Mouse (Mus musculus) kidney, postnatal 0 days (tissue): ENCODE results near the gene Depdc1b. TPM values are rescaled to one million over a fixed set of nuclear protein-coding genes. Genes with fewer than 3 reads are reported as not detected.
A peak's percentile ranks its signal among the peaks of the same experiment; 100 is the strongest.

Experiments used
- ATAC-seq: fragments of 200-750 bp; cut with Nextera tagmentation; replicated peaks from 2 replicates; pipeline ENCODE4 v1.8.0; 2017; ENCODE audit warnings: low read depth, moderate number of reproducible peaks, moderate TSS enrichment, moderate library complexity; ENCODE audit not compliant: low FRiP score
- DNase-seq: peaks from one replicate; pipeline ENCODE4 v3.0.0-alpha.2; 2016; ENCODE audit warnings: low spot score
- H3K27ac ChIP-seq: fragments of 300-500 bp; sonication (generic); 2 replicates; pipeline ENCODE4 v1.5.1; 2014; ENCODE audit warnings: mild to moderate bottlenecking
- H3K27me3 ChIP-seq: fragments of 300-500 bp; sonication (generic); 2 replicates; pipeline ENCODE4 v1.6.1; 2014; ENCODE audit warnings: low read length, mixed read lengths; ENCODE audit not compliant: insufficient read depth
- H3K36me3 ChIP-seq: fragments of 300-500 bp; sonication (generic); 2 replicates; pipeline ENCODE4 v1.6.1; 2014; ENCODE audit warnings: low read length, mixed read lengths; ENCODE audit not compliant: insufficient read depth
- H3K4me1 ChIP-seq: fragments of 300-500 bp; sonication (generic); replicated peaks from 2 replicates; pipeline ENCODE4 v1.6.1; 2014; ENCODE audit warnings: antibody characterized with exemption, low read length, mixed read lengths; ENCODE audit not compliant: insufficient read depth
- H3K4me2 ChIP-seq: fragments of 300-500 bp; sonication (generic); 2 replicates; pipeline ENCODE4 v1.6.1; 2014; ENCODE audit warnings: mild to moderate bottlenecking, low read length, moderate library complexity, mixed read lengths
- H3K4me3 ChIP-seq: fragments of 300-500 bp; sonication (generic); replicated peaks from 2 replicates; pipeline ENCODE4 v1.5.1; 2014; ENCODE audit warnings: low read depth, low read length
- H3K9ac ChIP-seq: fragments of 300-500 bp; sonication (generic); 2 replicates; pipeline ENCODE4 v1.6.1; 2014; ENCODE audit warnings: low read depth, low read length
- H3K9me3 ChIP-seq: fragments of 300-500 bp; sonication (generic); replicated peaks from 2 replicates; pipeline ENCODE4 v1.6.1; 2016; ENCODE audit warnings: low read length, inconsistent platforms, mixed read lengths
- CTCF ChIP-seq: IDR thresholded peaks from 2 replicates; pipeline ENCODE4 v1.5.1; 2016; ENCODE audit warnings: antibody characterized with exemption, low read depth, mild to moderate bottlenecking, moderate library complexity
- WGBS: fragments of 180-500 bp; shearing (Covaris S2); extraction: QIAGEN DNeasy Blood & Tissue Kit; methylation state at CpG from one replicate; pipeline ENCODE4 v1.1.7; 2014; 5-methylcytosine and 5-hydroxymethylcytosine counted together
- polyA plus RNA-seq: library from polyadenylated mRNA; unstranded; fragments of >200 nt; fragmentation: Nextera tagmentation; extraction: Ambion mirVana; gene quantifications from 2 replicates; pipeline ENCODE4 v1.2.1, GENCODE M21; 2015

Depdc1b gene
- polyA plus RNA-seq, 1 experiment from 2014 or later = 4.1 TPM

DNA sequence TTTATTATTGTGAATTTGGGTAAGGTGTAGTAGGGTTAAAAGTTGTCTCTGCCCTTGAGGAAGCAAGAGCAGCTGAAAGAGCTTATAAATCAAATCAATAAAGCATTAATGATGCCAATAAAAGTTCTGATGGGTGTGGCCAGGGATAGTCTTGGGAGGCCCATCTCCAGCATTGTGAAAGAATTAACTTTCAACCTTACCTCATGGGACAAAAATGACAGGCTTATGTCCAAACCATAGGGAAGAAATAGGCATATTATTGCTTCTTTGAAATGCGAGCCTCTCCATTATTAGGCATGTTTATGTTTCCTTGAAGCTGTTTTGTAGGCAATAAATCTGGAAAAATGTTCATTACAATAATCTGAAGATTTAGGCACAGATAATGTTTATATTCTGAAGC, 122.9 kb downstream of the Depdc1b start:
- Histone ChIP-seq H3K4me2 (no peak overlapping the region), H3K4me3 (no peak overlapping the region), H3K9me3 (no peaks in the 10 kb centered on the region), H3K9ac (no peak overlapping the region), H3K27me3 (no peaks in the 10 kb centered on the region), H3K27ac (no peak overlapping the region), H3K36me3 (no peaks in the 10 kb centered on the region), H3K4me1 (no peaks in the 10 kb centered on the region)
- no peak for TF ChIP-seq CTCF
- DNase-seq (peak; percentile 46), ATAC-seq (no peak)
- WGBS = 79% methylated on average over 1 of the region's 1 CpGs

DNA sequence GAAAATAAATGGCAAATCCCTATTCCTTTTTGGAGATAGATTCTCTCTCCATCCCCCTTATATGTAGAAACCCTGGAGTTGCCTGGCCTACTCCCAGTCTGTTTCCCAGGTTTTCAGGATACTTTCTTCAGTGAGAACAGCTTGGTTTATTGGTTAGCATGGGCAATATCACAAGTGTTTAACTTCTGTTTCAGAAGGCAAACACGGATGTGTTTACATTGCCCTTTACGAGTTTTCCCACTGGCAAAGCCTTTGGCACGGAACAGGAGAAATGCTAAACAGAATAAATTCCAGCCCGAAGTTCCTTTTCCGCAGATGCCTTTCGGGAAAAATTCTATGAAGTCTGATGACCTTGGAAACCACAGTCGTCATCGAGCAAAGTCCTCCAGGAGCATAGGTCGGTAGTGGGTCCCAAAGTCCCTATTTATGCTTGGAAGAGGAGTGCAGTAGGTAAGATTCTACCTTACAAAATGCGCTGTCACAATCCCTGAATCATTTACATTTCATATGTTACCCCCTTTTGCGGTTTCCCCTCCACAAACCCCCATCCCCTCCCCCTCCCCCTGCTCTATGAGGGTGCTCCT, 132.3 kb downstream of the Depdc1b start:
- H3K36me3 ChIP-seq = no peaks in the 10 kb centered on the region
- no peaks in the 10 kb centered on the region for H3K27me3 ChIP-seq
- no peaks in the 10 kb centered on the region for H3K9me3 ChIP-seq
- no peak overlapping the region for H3K4me3 ChIP-seq
- no peak overlapping the region for H3K9ac ChIP-seq
- no peak overlapping the region for H3K4me2 ChIP-seq
- no peaks in the 10 kb centered on the region for H3K4me1 ChIP-seq
- no peak for TF ChIP-seq CTCF
- DNase-seq (no peak), ATAC-seq (no peak)
- no peak overlapping the region for H3K27ac ChIP-seq
- 60% methylated on average over 11 of the region's 11 CpGs for WGBS

DNA sequence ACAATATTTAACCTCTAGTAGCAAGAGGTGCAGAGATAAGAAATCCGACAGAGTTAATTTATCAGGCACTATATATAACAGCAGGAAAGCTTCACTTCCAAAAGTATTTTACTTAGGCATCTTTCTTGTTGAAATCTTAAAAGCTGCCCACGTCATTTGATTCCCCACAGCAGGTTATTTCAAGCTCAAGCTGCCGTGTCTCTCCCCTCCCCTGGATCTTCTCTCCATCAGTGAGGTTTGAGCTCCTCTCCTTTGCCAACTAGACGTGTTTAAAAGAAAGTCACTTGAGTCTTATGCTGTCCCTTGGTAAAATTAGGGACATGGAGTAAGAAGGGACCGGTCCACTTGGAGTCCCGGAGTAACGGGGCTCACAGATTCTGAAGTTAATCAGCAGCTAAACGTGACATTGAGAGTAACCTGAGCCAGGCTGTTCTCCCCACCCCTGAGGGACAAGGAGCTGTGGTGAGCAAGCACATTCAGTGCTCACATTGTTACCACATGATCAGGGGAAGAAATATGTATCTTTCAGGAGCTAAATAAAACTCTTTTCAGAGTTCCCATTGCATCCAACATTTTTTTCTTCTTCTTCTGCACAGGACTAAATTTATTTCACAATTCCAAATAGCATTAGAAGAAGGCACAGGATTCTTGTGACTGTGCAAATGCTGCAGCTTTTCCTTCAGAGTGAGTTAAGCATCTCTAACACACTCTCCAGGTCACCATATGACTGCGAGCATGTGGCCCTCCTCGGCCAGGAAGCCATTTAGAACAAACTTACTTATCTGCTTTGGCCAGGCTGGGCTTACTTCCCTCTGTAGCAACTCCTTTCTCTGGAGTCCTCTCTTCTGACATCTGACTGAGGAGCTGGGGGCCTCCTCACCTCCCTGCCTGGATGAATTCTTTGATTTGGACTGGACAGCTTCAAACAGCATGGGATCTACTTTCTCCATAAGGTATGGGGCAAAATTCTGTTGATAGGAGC, 133.3 kb downstream of the Depdc1b start, which contains the start of gene Pde4d:
Gene Pde4d (plus strand): TSS at position 833 of the 982 bp plus-strand sequence.
- 13% methylated on average over 10 of the region's 10 CpGs for WGBS

DNA sequence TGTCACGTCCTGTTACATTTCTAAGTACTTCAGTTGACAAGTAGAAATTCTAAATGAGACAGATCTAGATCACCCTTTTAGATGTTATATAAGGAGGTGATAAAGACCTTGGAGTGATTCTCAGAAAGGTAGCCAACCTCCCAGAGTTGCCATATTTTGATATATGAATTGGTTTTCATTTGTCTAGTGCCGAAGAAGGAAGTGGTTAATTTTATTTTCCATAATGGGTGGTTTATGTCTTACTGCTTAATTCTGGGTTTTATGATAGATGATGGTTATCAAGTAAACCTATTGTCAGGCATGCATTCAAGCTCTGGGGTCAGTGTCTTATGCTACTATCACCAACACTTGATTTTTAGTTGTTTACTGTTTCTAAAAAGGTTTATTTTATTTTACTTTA, 135.0 kb downstream of the Depdc1b start:
- H3K9ac ChIP-seq = no peak overlapping the region
- WGBS = 82% methylated on average over 2 of the region's 2 CpGs
- no peaks in the 10 kb centered on the region for H3K9me3 ChIP-seq
- H3K27me3 ChIP-seq = no peaks in the 10 kb centered on the region
- H3K27ac ChIP-seq = no peak overlapping the region
- no peaks in the 10 kb centered on the region for H3K36me3 ChIP-seq
- H3K4me2 ChIP-seq = no peak overlapping the region
- DNase-seq (no peak), ATAC-seq (no peak)
- H3K4me3 ChIP-seq = no peak overlapping the region
- no peak for TF ChIP-seq CTCF
- H3K4me1 ChIP-seq = no peaks in the 10 kb centered on the region

More for the DNA sequence above, 133.3 kb downstream of the Depdc1b start, which contains the start of gene Pde4d:
- H3K4me2 ChIP-seq = peak within 1 kb of the TSS; percentile 25; the same call in 1 of the 2 replicates
- H3K4me3 ChIP-seq = no peak within 1 kb of the TSS
- H3K4me1 ChIP-seq = no peaks in the 10 kb centered on the region
- 0 out of 2 replicates have a peak within 1 kb of the TSS, but pooled peaks have one; percentile 31 for H3K27ac ChIP-seq
- no peaks in the 10 kb centered on the region for H3K27me3 ChIP-seq
- no peaks in the 10 kb centered on the region for H3K36me3 ChIP-seq
- TF ChIP-seq CTCF = no peak
- no peak for ATAC-seq
- no peak within 1 kb of the TSS for H3K9ac ChIP-seq
- no peaks in the 10 kb centered on the region for H3K9me3 ChIP-seq
- peak; percentile 46 for DNase-seq

DNA sequence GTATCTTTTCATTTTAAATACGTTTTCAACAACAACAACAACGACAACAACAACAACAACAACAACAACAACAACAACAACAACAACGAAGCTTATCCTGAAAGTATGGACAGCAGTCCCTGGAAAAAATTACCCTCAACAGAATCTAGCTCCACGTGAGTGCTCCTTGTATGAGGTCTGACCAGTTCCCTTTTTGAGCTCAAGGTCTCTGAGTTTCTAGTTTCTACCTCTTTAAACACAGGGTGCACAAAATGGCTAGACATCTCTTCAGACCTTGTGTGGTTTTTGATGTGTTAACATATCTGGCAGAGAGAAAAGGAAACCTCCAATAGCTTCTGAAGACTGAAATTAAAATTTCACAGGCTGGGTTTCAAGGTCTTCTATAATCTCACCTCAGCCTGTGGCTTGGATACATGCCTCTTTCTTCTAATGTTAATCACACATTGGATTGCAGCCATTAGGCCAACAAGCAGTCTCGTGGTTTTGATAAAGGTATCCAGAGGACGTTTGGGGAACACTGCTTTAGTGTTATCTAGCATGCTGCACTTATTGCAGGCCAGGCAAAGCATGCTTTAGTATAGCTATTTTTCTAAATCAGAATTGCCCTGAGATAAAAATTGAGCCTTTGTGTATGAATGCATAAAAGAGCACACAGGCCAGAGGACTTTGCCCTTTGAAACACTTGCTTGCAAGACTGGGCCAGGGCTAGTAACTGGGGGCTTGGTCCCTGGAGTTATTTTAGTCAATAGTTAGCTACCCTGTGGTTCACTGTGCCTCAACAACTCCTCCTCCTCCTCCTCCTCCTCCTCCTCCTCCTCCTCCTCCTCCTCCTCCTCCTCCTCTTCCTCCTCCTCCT, 137.2 kb downstream of the Depdc1b start:
- Histone ChIP-seq H3K9me3 (no peaks in the 10 kb centered on the region), H3K27ac (no peak overlapping the region), H3K4me2 (no peak overlapping the region), H3K27me3 (no peaks in the 10 kb centered on the region), H3K4me3 (no peak overlapping the region), H3K36me3 (no peaks in the 10 kb centered on the region), H3K4me1 (no peaks in the 10 kb centered on the region), H3K9ac (no peak overlapping the region)
- ATAC-seq (no peak), DNase-seq (no peak)
- 73% methylated on average over 6 of the region's 6 CpGs for WGBS
- no peak for TF ChIP-seq CTCF

Other genes starting within 250 kb of the Depdc1b start
- 79.3 and 87.4 TPM in 2 replicates for gene Ndufaf2, start 157.7 kb upstream of the Depdc1b start, polyA plus RNA-seq
- 11.6 and 11.7 TPM in 2 replicates for gene Ercc8, start 157.6 kb upstream of the Depdc1b start, polyA plus RNA-seq
- gene Elovl7, start 101.9 kb upstream of the Depdc1b start, polyA plus RNA-seq = 34.5 and 37.2 TPM in 2 replicates
- gene Pde4d, start 133.6 kb downstream of the Depdc1b start, polyA plus RNA-seq = 7.1 and 8.5 TPM in 2 replicates